Mouse (Mus musculus): ENCODE data around the gene Smg9. TPM values are rescaled to one million over a fixed set of nuclear protein-coding genes. Genes with fewer than 3 reads are reported as not detected.

Smg9 gene
- polyA plus RNA-seq, 1 experiment from 2014 or later, result 17.1 TPM

GRCm38 (mm10) chr7:24429413-24430112, 30.1 kb downstream of the Smg9 start:
- Histone ChIP-seq H3K9me3 (replicated peaks) (no peaks in the 10 kb centered on the region), H3K27me3 (peaks cover 24% of the 10 kb centered on the region), H3K9ac (peak overlapping the region; percentile 16; the same call in 1 of the 2 replicates), H3K27ac (peak overlapping the region; percentile 68), H3K4me2 (peak overlapping the region; percentile 18; the same call in 1 of the 2 replicates), H3K4me3 (no peak overlapping the region), H3K36me3 (no peaks in the 10 kb centered on the region), H3K4me1 (replicated peaks) (peaks cover 22% of the 10 kb centered on the region)
- WGBS, result 40% methylated on average over 16 of the region's 16 CpGs
- ATAC-seq (replicated peaks; ENCODE audit: insufficient number of reproducible peaks, insufficient read depth, low FRiP score, low read depth), result peak; percentile 56; the same call in 1 of the 2 replicates

DNA sequence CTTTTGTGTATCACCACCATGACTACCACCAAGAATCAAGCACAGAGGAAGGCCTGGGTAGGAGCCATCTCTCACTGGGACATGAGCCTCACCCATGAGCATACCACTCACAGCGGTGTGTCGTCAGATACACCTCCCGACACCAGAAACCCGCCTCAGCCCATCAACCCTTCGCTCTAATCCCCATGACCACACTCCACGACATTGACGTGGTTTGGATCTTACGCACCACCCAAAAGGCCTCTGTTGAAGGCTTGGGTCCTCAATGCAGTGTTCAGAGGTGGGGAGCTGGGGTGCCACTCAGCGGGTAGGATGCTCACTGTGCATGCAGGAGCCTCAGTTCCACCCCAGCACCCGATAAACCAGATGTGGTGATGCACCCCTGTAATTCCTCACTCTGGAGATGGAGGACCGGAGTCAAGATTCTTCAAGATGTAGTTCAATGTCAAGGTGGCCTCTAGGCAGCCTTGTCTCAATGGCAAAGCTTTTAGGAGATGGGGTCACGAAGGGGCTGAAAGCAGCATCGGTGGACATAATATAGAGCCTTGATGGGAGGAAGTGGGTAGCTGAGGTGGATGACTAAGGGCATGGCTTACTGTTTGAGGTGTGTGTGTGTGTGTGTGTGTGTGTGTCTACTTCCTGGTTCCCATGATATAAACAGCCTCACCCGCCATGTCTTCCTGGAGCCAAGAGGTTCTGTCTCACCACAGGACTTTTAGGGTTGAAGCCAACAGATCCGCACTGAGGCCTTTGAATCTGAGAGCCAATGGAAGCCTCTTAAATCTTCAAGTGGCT, 31.3 kb downstream of the Smg9 start:
- peaks cover 24% of the 10 kb centered on the region for H3K27me3 ChIP-seq
- no peak overlapping the region for H3K27ac ChIP-seq
- no peak for ATAC-seq (replicated peaks; ENCODE audit: insufficient number of reproducible peaks, insufficient read depth, low FRiP score, low read depth)
- no peaks in the 10 kb centered on the region for H3K36me3 ChIP-seq
- WGBS, result 87% methylated on average over 15 of the region's 15 CpGs
- H3K4me3 ChIP-seq, result no peak overlapping the region
- H3K4me2 ChIP-seq, result no peak overlapping the region
- no peak overlapping the region for H3K9ac ChIP-seq
- peaks cover 17% of the 10 kb centered on the region for H3K4me1 ChIP-seq (replicated peaks)
- no peaks in the 10 kb centered on the region for H3K9me3 ChIP-seq (replicated peaks)

DNA sequence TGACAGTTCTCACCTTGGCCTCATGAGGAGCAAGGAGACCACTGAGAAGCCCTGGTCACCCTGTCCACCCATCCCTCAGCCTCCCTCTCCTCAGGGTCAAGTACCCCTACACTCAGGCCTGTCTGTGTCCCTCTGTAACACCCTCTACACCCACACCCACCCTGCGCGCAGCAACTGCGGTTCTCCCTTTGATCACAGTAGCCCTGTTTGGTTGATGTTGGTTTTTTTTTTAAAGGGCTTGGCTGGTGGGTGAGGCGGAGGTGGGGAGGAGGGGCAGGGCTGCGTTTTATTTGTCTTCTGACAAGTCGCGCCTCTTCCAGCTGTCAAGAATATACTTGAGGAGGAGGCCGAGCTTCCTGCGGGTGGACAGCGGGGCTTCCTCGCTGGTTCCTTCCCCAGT, 32.3 kb downstream of the Smg9 start:
- H3K36me3 ChIP-seq, result no peaks in the 10 kb centered on the region
- WGBS, result 40% methylated on average over 11 of the region's 11 CpGs
- H3K4me3 ChIP-seq, result no peak overlapping the region
- peaks cover 17% of the 10 kb centered on the region for H3K4me1 ChIP-seq (replicated peaks)
- ATAC-seq (replicated peaks; ENCODE audit: insufficient number of reproducible peaks, insufficient read depth, low FRiP score, low read depth), result no peak
- H3K4me2 ChIP-seq, result no peak overlapping the region
- no peaks in the 10 kb centered on the region for H3K9me3 ChIP-seq (replicated peaks)
- H3K27me3 ChIP-seq, result peaks cover 24% of the 10 kb centered on the region
- no peak overlapping the region for H3K9ac ChIP-seq
- no peak overlapping the region for H3K27ac ChIP-seq

- no peak overlapping the region for H3K9ac ChIP-seq
- H3K4me1 ChIP-seq (replicated peaks), result peaks cover 18% of the 10 kb centered on the region
- H3K4me2 ChIP-seq, result no peak overlapping the region
- peaks cover 24% of the 10 kb centered on the region for H3K27me3 ChIP-seq
- H3K36me3 ChIP-seq, result no peaks in the 10 kb centered on the region
- H3K4me3 ChIP-seq, result no peak overlapping the region
- no peak for ATAC-seq (replicated peaks; ENCODE audit: insufficient number of reproducible peaks, insufficient read depth, low FRiP score, low read depth)
- H3K27ac ChIP-seq, result no peak overlapping the region
- WGBS, result 72% methylated on average over 5 of the region's 5 CpGs
- H3K9me3 ChIP-seq (replicated peaks), result no peaks in the 10 kb centered on the region
These were observed 35.9 kb downstream of the Smg9 start for GRCm38 (mm10) chr7:24435305-24435704.

- Histone ChIP-seq H3K4me3 (no peak overlapping the region), H3K27me3 (peaks cover 8% of the 10 kb centered on the region), H3K36me3 (no peaks in the 10 kb centered on the region), H3K9me3 (replicated peaks) (no peaks in the 10 kb centered on the region), H3K4me2 (peak overlapping the region; percentile 42), H3K9ac (peak overlapping the region; percentile 18; the same call in 1 of the 2 replicates), H3K4me1 (replicated peaks) (peaks cover 9% of the 10 kb centered on the region), H3K27ac (peak overlapping the region; percentile 78)
- ATAC-seq (replicated peaks; ENCODE audit: insufficient number of reproducible peaks, insufficient read depth, low FRiP score, low read depth), result peak; percentile 54; the same call in 1 of the 2 replicates
- WGBS, result 30% methylated on average over 10 of the region's 10 CpGs
These were observed 38.6 kb downstream of the Smg9 start for GRCm38 (mm10) chr7:24437981-24438380.

DNA sequence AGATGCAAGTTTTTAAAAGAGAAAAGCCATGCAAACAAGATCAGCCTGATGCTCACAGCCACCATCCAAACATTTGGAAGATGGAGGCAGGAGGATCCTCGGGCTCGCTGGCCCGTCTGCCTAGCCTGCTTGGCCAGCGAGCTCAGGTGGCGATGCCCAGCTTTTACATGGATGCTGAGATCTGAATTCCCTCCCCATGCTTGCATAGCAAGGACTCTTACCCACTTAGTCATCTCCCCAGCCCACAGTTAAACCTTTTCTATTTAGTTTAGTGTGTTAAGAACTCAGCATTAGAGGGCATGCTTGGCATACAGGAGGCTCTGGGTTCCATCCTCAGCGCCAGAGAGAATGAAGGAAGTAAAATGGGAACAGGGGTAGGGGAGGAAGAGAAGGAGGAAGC, 39.8 kb downstream of the Smg9 start:
- H3K4me1 ChIP-seq (replicated peaks), result peaks cover 9% of the 10 kb centered on the region
- no peaks in the 10 kb centered on the region for H3K27me3 ChIP-seq
- H3K9ac ChIP-seq, result no peak overlapping the region
- H3K4me2 ChIP-seq, result no peak overlapping the region
- no peak for ATAC-seq (replicated peaks; ENCODE audit: insufficient number of reproducible peaks, insufficient read depth, low FRiP score, low read depth)
- no peak overlapping the region for H3K4me3 ChIP-seq
- no peaks in the 10 kb centered on the region for H3K36me3 ChIP-seq
- 78% methylated on average over 6 of the region's 6 CpGs for WGBS
- no peaks in the 10 kb centered on the region for H3K9me3 ChIP-seq (replicated peaks)
- H3K27ac ChIP-seq, result no peak overlapping the region

- H3K27ac ChIP-seq, result no peak overlapping the region
- no peak overlapping the region for H3K4me3 ChIP-seq
- H3K27me3 ChIP-seq, result no peaks in the 10 kb centered on the region
- no peaks in the 10 kb centered on the region for H3K36me3 ChIP-seq
- H3K9me3 ChIP-seq (replicated peaks), result no peaks in the 10 kb centered on the region
- WGBS, result 65% methylated on average over 7 of the region's 7 CpGs
- no peak overlapping the region for H3K9ac ChIP-seq
- peaks cover 9% of the 10 kb centered on the region for H3K4me1 ChIP-seq (replicated peaks)
- H3K4me2 ChIP-seq, result no peak overlapping the region
- no peak for ATAC-seq (replicated peaks; ENCODE audit: insufficient number of reproducible peaks, insufficient read depth, low FRiP score, low read depth)
These were observed 40.5 kb downstream of the Smg9 start for GRCm38 (mm10) chr7:24439891-24440290.

DNA sequence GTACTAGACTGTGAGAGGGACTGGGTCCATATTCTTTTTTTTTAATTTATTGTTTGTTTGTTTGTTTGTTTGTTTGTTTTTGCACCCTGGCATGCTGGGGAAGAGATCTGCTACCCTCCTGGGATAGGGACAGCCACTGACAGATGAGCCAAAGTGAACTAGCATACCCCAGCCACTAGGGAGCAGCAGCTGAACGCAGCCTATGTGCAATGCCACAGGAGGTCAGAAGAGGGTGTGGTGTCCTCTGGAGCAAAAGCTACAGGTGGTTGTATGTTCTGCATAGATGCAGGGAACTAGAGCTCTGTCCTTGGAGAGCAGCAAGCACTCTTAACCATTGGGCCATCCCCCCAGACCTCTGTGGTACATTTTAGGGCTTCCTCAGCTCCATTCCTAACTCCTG, 42.4 kb downstream of the Smg9 start:
- 16% methylated on average over 1 of the region's 1 CpGs for WGBS
- no peak for ATAC-seq (replicated peaks; ENCODE audit: insufficient number of reproducible peaks, insufficient read depth, low FRiP score, low read depth)
- H3K4me3 ChIP-seq, result no peak overlapping the region

GRCm38 (mm10) chr7:24442313-24442712, 42.9 kb downstream of the Smg9 start:
- H3K4me2 ChIP-seq, result no peak overlapping the region
- H3K4me1 ChIP-seq (replicated peaks), result peaks cover 9% of the 10 kb centered on the region
- H3K36me3 ChIP-seq, result no peaks in the 10 kb centered on the region
- 43% methylated on average over 8 of the region's 8 CpGs for WGBS
- H3K9ac ChIP-seq, result no peak overlapping the region
- no peak overlapping the region for H3K27ac ChIP-seq
- no peaks in the 10 kb centered on the region for H3K27me3 ChIP-seq
- no peak for ATAC-seq (replicated peaks; ENCODE audit: insufficient number of reproducible peaks, insufficient read depth, low FRiP score, low read depth)
- H3K9me3 ChIP-seq (replicated peaks), result no peaks in the 10 kb centered on the region
- no peak overlapping the region for H3K4me3 ChIP-seq

More for the DNA sequence above, 42.4 kb downstream of the Smg9 start:
- no peak overlapping the region for H3K4me2 ChIP-seq
- H3K36me3 ChIP-seq, result no peaks in the 10 kb centered on the region
- H3K27ac ChIP-seq, result no peak overlapping the region
- peaks cover 9% of the 10 kb centered on the region for H3K4me1 ChIP-seq (replicated peaks)
- H3K9ac ChIP-seq, result no peak overlapping the region
- H3K27me3 ChIP-seq, result no peaks in the 10 kb centered on the region
- no peaks in the 10 kb centered on the region for H3K9me3 ChIP-seq (replicated peaks)

DNA sequence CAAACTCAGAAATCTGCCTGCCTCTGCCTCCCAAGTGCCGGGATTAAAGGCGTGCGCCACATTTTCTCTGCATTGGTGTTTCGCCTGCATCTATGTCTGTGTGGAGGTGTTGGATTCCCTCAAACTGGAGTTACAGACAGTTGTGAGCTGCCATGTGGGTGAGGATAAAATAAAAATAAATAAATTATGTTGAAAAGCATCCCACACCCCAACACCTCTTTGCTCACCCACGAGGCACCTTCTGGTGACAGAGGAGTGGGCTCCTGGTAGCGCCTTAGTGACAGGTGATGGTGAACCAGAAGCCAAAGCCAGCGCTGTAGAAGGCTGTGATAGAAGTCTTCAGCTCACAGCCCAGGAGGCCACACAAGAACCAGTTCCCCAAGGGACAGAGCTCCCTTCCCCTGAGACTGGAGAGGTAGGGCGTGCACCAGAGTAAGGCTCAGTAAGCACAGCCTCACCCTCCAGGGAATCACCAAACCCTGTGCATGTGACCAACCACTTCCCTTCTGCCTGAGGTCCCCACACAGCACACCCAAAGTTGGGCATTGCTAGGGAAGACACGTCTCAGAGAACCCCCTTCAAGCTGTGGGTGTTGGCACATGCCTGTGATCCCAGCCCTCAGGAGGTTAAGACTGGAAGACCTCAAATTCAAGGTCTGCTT, 46.0 kb downstream of the Smg9 start:
- WGBS, result 79% methylated on average over 9 of the region's 9 CpGs
- Histone ChIP-seq H3K36me3 (no peaks in the 10 kb centered on the region), H3K4me1 (replicated peaks) (0 out of 2 replicates have a peak, but pooled peaks cover 3% of the 10 kb centered on the region), H3K27ac (no peak overlapping the region), H3K4me3 (no peak overlapping the region), H3K9ac (no peak overlapping the region), H3K9me3 (replicated peaks) (no peaks in the 10 kb centered on the region), H3K27me3 (no peaks in the 10 kb centered on the region), H3K4me2 (no peak overlapping the region)
- no peak; the same call in 1 of the 2 replicates for ATAC-seq (replicated peaks; ENCODE audit: insufficient number of reproducible peaks, insufficient read depth, low FRiP score, low read depth)

GRCm38 (mm10) chr7:24446697-24447340, 47.4 kb downstream of the Smg9 start:
- H3K4me2 ChIP-seq, result no peak overlapping the region
- H3K36me3 ChIP-seq, result no peaks in the 10 kb centered on the region
- 0 out of 2 replicates have a peak, but pooled peaks cover 3% of the 10 kb centered on the region for H3K4me1 ChIP-seq (replicated peaks)
- no peak overlapping the region for H3K4me3 ChIP-seq
- no peaks in the 10 kb centered on the region for H3K9me3 ChIP-seq (replicated peaks)
- ATAC-seq (replicated peaks; ENCODE audit: insufficient number of reproducible peaks, insufficient read depth, low FRiP score, low read depth), result no peak
- no peak overlapping the region for H3K27ac ChIP-seq
- WGBS, result 69% methylated on average over 7 of the region's 7 CpGs
- H3K9ac ChIP-seq, result no peak overlapping the region
- no peaks in the 10 kb centered on the region for H3K27me3 ChIP-seq

All from heart, embryonic 15.5 days (tissue).